In the genomic region with DNA sequence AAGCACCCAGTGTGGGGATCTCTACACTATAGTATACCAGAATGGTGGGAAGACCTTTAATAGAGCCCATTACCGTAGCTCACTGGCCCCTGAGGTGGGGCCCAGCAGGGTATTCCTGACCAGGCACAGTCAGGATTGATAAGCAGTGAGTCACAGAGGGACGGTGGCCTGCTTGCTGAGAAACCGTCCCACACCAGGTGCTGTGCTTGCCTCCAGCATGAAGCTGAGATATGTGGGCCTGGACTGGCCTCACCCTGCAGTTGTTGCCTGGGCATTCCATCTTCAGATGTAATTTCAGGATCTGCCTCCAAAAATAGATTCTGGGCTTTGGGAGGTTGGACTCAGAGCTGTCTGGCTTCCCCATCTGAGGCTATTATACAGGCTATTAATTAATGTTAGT, we compare ENCODE assay signal across 23 mouse cellular contexts. TPM values are rescaled to one million over a fixed set of nuclear protein-coding genes. Genes with fewer than 3 reads are reported as not detected.
DNase-seq lines count a peak whose midpoint lies in the region; ATAC-seq and TF ChIP-seq lines count a peak whose summit lies in the region.
"Had no signal": no experiment of that assay in that cellular context is flagged by ENCODE, and none has a peak within 500 bp of the region (broad histone marks: within the 10 kb centered on the region; RNA-seq: fewer than 3 reads in every experiment).

No protein-coding gene starts in this region.

- no peak overlapping the region for H3K4me3 ChIP-seq in kidney, postnatal 0 days (replicated peaks; ENCODE audit: low read depth, low read length)
- no peak overlapping the region for H3K4me3 ChIP-seq in heart, embryonic 15.5 days
- H3K4me3 ChIP-seq in myocyte = peak overlapping the region; percentile 35
- no peak overlapping the region for H3K4me3 ChIP-seq in hindbrain, embryonic 13.5 days
- H3K4me3 ChIP-seq: forebrain, embryonic 15.5 days; layer of hippocampus, adult 2 months; lung, embryonic 15.5 days; midbrain, embryonic 10.5 days had no signal

- H3K9me3 ChIP-seq in kidney, postnatal 0 days (replicated peaks; ENCODE audit: low read length) = no peaks in the 10 kb centered on the region
- H3K9me3 ChIP-seq in heart, embryonic 15.5 days (replicated peaks) = no peaks in the 10 kb centered on the region; the same call in 1 of the 2 replicates
- no peaks in the 10 kb centered on the region for H3K9me3 ChIP-seq in hindbrain, embryonic 13.5 days
- H3K9me3 ChIP-seq: forebrain, embryonic 15.5 days; G1E; lung, embryonic 15.5 days had no signal

- peaks cover 5% of the 10 kb centered on the region for H3K79me2 ChIP-seq in myocyte (ENCODE audit: control insufficient read depth, insufficient read depth)

- H3K4me1 ChIP-seq in kidney, postnatal 0 days (replicated peaks; ENCODE audit: insufficient read depth, low read length) = no peaks in the 10 kb centered on the region
- H3K4me1 ChIP-seq in heart, embryonic 15.5 days (replicated peaks) = peaks cover 42% of the 10 kb centered on the region
- H3K4me1 ChIP-seq in hindbrain, embryonic 13.5 days (replicated peaks) = peaks cover 10% of the 10 kb centered on the region

- ATAC-seq in kidney, postnatal 0 days (replicated peaks; ENCODE audit: low FRiP score, low read depth) = no peak
- ATAC-seq in heart, embryonic 15.5 days (replicated peaks; ENCODE audit: insufficient number of reproducible peaks, insufficient read depth, low FRiP score, low read depth) = 0 out of 2 replicates have a peak, but pooled peaks have one; percentile 26
- no peak for ATAC-seq in hindbrain, embryonic 13.5 days (ENCODE audit: low FRiP score)
- ATAC-seq: activated CD4-positive, CD25-positive, alpha-beta regulatory T cell, adult 4 months; forebrain, embryonic 15.5 days; inflammation-experienced regulatory T-cells, adult 6 months had no signal

- intact Hi-C loops in heart, postnatal 25 days (cut with DNase I) = no loop called here

- no peak overlapping the region for H3K9ac ChIP-seq in kidney, postnatal 0 days (ENCODE audit: low read depth, low read length)
- no peak overlapping the region for H3K9ac ChIP-seq in heart, embryonic 15.5 days
- H3K9ac ChIP-seq in hindbrain, embryonic 13.5 days = no peak overlapping the region
- H3K9ac ChIP-seq: forebrain, embryonic 15.5 days; lung, embryonic 15.5 days had no signal

- WGBS in kidney, postnatal 0 days = 84% methylated on average over 3 of the region's 3 CpGs
- 23% methylated on average over 3 of the region's 3 CpGs for WGBS in heart, embryonic 15.5 days
- WGBS in hindbrain, embryonic 13.5 days = 90% methylated on average over 3 of the region's 3 CpGs

- no peak overlapping the region for H3K27ac ChIP-seq in kidney, postnatal 0 days
- H3K27ac ChIP-seq in heart, embryonic 15.5 days = peak overlapping the region; percentile 46; the same call in 1 of the 2 replicates
- no peak overlapping the region for H3K27ac ChIP-seq in hindbrain, embryonic 13.5 days
- H3K27ac ChIP-seq: forebrain, embryonic 15.5 days; layer of hippocampus, adult 2 months; lung, embryonic 15.5 days; macrophage; midbrain, embryonic 10.5 days; stomach, postnatal 0 days had no signal

- TF ChIP-seq POLR2A in myocyte (IDR thresholded peaks at IDR 0.05; ENCODE audit: insufficient read length, low read depth) = peak; percentile 60

- H3ac ChIP-seq in myocyte (ENCODE audit: control insufficient read depth, insufficient read length) = no peak overlapping the region

- TF ChIP-seq CTCF in kidney, postnatal 0 days (IDR thresholded peaks at IDR 0.05; ENCODE audit: low read depth) = no peak

- H3K4me2 ChIP-seq in kidney, postnatal 0 days (ENCODE audit: low read length) = peak overlapping the region; percentile 69
- H3K4me2 ChIP-seq in heart, embryonic 15.5 days = peak overlapping the region; percentile 33
- peak overlapping the region; percentile 70 for H3K4me2 ChIP-seq in myocyte (ENCODE audit: low read depth)
- no peak overlapping the region for H3K4me2 ChIP-seq in hindbrain, embryonic 13.5 days
- H3K4me2 ChIP-seq: forebrain, embryonic 15.5 days; liver, embryonic 11.5 days; lung, embryonic 15.5 days had no signal

- no peaks in the 10 kb centered on the region for H3K27me3 ChIP-seq in kidney, postnatal 0 days (ENCODE audit: insufficient read depth, low read length)
- no peaks in the 10 kb centered on the region for H3K27me3 ChIP-seq in heart, embryonic 15.5 days
- H3K27me3 ChIP-seq in myocyte (ENCODE audit: control insufficient read depth, insufficient read depth, insufficient read length) = no peaks in the 10 kb centered on the region
- H3K27me3 ChIP-seq in hindbrain, embryonic 13.5 days = peaks cover 27% of the 10 kb centered on the region

- no peaks in the 10 kb centered on the region for H3K36me3 ChIP-seq in kidney, postnatal 0 days (ENCODE audit: insufficient read depth, low read length)
- H3K36me3 ChIP-seq in heart, embryonic 15.5 days = no peaks in the 10 kb centered on the region; the same call in 1 of the 2 replicates
- H3K36me3 ChIP-seq in myocyte (ENCODE audit: control insufficient read depth, insufficient read depth) = no peaks in the 10 kb centered on the region
- H3K36me3 ChIP-seq in hindbrain, embryonic 13.5 days = no peaks in the 10 kb centered on the region
- H3K36me3 ChIP-seq: forebrain, embryonic 15.5 days; G1E; lung, embryonic 15.5 days; midbrain, embryonic 10.5 days had no signal

- DNase-seq in heart, adult 11 months = peak; percentile 92
- DNase-seq in heart, postnatal 25 days (ENCODE audit: low spot score) = no peak
- DNase-seq in kidney, postnatal 0 days (ENCODE audit: low spot score) = no peak
- no peak for DNase-seq in kidney, adult 9 months
- DNase-seq in cerebellum, postnatal 10 days = no peak
- DNase-seq: adrenal gland, postnatal 10 days; cerebellum, adult 11 months; cerebellum, postnatal 14 days; layer of hippocampus, postnatal 36 days; retina, postnatal 1 day had no signal

TF ChIP-seq in myocyte, 11 proteins besides CTCF, POLR2A, EP300 and RAD21:
- TF ChIP-seq TCF12 (IDR thresholded peaks at IDR 0.05; ENCODE audit: insufficient read depth, poor library complexity, severe bottlenecking) (peak; percentile 73), USF1 (IDR thresholded peaks at IDR 0.05; ENCODE audit: low read depth) (no peak), TCF3 (IDR thresholded peaks at IDR 0.05; ENCODE audit: insufficient read length, low read depth) (peak; percentile 76), REST (IDR thresholded peaks at IDR 0.05; ENCODE audit: insufficient read depth, insufficient read length) (no peak), POLR2AphosphoS2 (IDR thresholded peaks at IDR 0.05; ENCODE audit: insufficient read length, low read depth) (peak; percentile 64), E2F4 (IDR thresholded peaks at IDR 0.05; ENCODE audit: insufficient read depth) (no peak), MAX (IDR thresholded peaks at IDR 0.05; ENCODE audit: low read depth) (no peak), MYOG (IDR thresholded peaks at IDR 0.05; ENCODE audit: control insufficient read depth in 1 of 3, insufficient read depth in 1 of 3, insufficient read length in 2 of 3, low read depth in 2 of 3) (peak; percentile 94 to 99 (median 95)), MYOD1 (IDR thresholded peaks at IDR 0.05; ENCODE audit: control insufficient read depth in 1 of 3, insufficient read length in 2 of 3, low read depth in 2 of 3) (peak; percentile 76 to 99 (median 95)), CEBPB (IDR thresholded peaks at IDR 0.05; ENCODE audit: insufficient read depth, poor library complexity, severe bottlenecking) (no peak), SRF (IDR thresholded peaks at IDR 0.05; ENCODE audit: control insufficient read depth, insufficient read length, low read depth) (no peak)
TF ChIP-seq in myocyte: peak in this region for 5.

RNA-seq across cellular contexts. Expression of a gene that starts 13.6 kb away (rescaled TPM):
- 100 to 1,000 TPM; 111 to 119 TPM for total RNA-seq in heart, postnatal 25 days (2021)
- 12.0 and 13.8 TPM in 2 replicates for polyA plus RNA-seq in kidney, postnatal 0 days (2015; fragmentation: Nextera tagmentation; extraction: Ambion mirVana)
- polyA plus RNA-seq in heart, embryonic 15.5 days (2015; fragmentation: Nextera tagmentation; extraction: Ambion mirVana) = 12.4 and 14.4 TPM in 2 replicates
- polyA plus RNA-seq in myocyte (2012; fragmentation: generic; extraction: Trizol) = 35.5 TPM
- polyA plus RNA-seq in hindbrain, embryonic 13.5 days (2015; fragmentation: Nextera tagmentation; extraction: Ambion mirVana) = 2.4 and 2.9 TPM in 2 replicates
- polyA plus RNA-seq: activated CD4-positive, CD25-positive, alpha-beta regulatory T cell, adult 4 months; G1E; inflammation-experienced regulatory T-cells, adult 6 months had no signal
